In the genomic region with DNA sequence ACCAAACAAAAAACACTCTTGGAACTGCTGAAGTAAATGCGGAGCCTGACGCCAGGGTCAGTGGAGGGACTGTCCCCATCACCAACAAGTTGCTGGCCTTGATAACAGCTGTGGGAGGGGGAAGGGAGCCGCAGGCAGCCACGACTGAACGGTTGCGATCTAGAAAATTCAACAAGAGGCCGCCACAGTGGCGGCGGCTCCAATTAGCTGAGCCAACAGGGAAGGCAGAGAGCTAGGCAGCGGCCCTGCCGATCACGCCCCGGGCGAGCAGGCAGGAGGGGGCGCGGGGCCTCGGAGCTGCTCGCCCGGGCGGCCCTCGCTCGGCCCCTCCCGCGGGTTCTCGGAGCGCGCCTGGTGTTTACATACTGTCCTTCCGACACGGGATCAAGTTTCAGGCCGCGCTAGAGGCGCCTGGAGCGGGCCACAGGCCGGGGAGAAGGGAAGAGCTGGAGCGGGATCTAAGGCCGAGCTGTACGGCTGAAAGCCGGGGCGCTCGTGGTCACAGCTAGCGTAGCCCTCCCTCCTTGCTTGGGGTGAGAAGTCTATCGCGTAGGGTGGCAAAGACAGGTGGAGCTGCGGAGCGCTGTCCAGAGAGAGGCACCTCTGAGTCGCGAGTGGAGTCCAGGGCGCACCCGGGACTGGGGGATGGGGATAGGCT, we compare ENCODE assay signal across 8 mouse cellular contexts. TPM values are rescaled to one million over a fixed set of nuclear protein-coding genes. Genes with fewer than 3 reads are reported as not detected.
A peak's percentile ranks its signal among the peaks of the same experiment; 100 is the strongest.
DNase-seq lines count a peak whose midpoint lies in the region; TF ChIP-seq lines count a peak whose summit lies in the region.

No protein-coding gene starts in this region.

- H3K9me3 ChIP-seq in midbrain, embryonic 10.5 days (replicated peaks), result no peaks in the 10 kb centered on the region

- WGBS in bone marrow, adult 2 months, result 4% methylated on average over 49 of the region's 49 CpGs
- 2% methylated on average over 49 of the region's 49 CpGs for WGBS in heart, adult 2 months
- WGBS in midbrain, embryonic 10.5 days, result 2% methylated on average over 49 of the region's 49 CpGs

- no peaks in the 10 kb centered on the region for H3K79me2 ChIP-seq in heart, adult 2 months (replicated peaks; ENCODE audit: control insufficient read depth, insufficient read depth, low read length)

- no peaks in the 10 kb centered on the region for H3K27me3 ChIP-seq in heart, adult 2 months (ENCODE audit: control insufficient read depth, insufficient read depth, low read length)
- peaks cover 100% of the 10 kb centered on the region for H3K27me3 ChIP-seq in midbrain, embryonic 10.5 days (ENCODE audit: low read depth, poor library complexity, severe bottlenecking)

- TF ChIP-seq CTCF in bone marrow, adult 2 months (IDR thresholded peaks at IDR 0.05; ENCODE audit: control insufficient read depth, insufficient read depth, low read length), result no peak
- TF ChIP-seq CTCF in heart, adult 2 months (IDR thresholded peaks at IDR 0.05), result peak; percentile 27; the same call in 1 of the 2 replicates

- TF ChIP-seq EP300 in heart, adult 2 months (IDR thresholded peaks at IDR 0.05; ENCODE audit: insufficient read depth, low read depth, low read length), result no peak

- no peak for TF ChIP-seq POLR2A in bone marrow, adult 2 months (IDR thresholded peaks at IDR 0.05; ENCODE audit: borderline replicate concordance, control insufficient read depth, low read depth, low read length)
- no peak for TF ChIP-seq POLR2A in heart, adult 2 months (IDR thresholded peaks at IDR 0.05; ENCODE audit: insufficient read depth, low read depth, low read length)

- no peaks in the 10 kb centered on the region for H3K36me3 ChIP-seq in heart, adult 2 months (ENCODE audit: control insufficient read depth, insufficient read depth, low read length)
- no peaks in the 10 kb centered on the region for H3K36me3 ChIP-seq in midbrain, embryonic 10.5 days

- H3K9ac ChIP-seq in heart, adult 2 months (ENCODE audit: low read depth, low read length), result peak overlapping the region; percentile 75

- H3K4me3 ChIP-seq in bone marrow, adult 2 months (replicated peaks; ENCODE audit: control insufficient read depth, low read depth, low read length), result peak overlapping the region; percentile 25
- peak overlapping the region; percentile 35; the same call in 1 of the 2 replicates for H3K4me3 ChIP-seq in heart, adult 2 months
- H3K4me3 ChIP-seq in midbrain, embryonic 10.5 days, result peak overlapping the region; percentile 53

- peak overlapping the region; percentile 55; the same call in 1 of the 2 replicates for H3K27ac ChIP-seq in bone marrow, adult 2 months (ENCODE audit: control insufficient read depth, insufficient read depth, low read depth, low read length, poor library complexity)
- H3K27ac ChIP-seq in heart, adult 2 months, result peak overlapping the region; percentile 79
- H3K27ac ChIP-seq in midbrain, embryonic 10.5 days (replicated peaks), result peak overlapping the region; percentile 88

- peaks cover 4% of the 10 kb centered on the region for H3K4me1 ChIP-seq in bone marrow, adult 2 months (ENCODE audit: control insufficient read depth, insufficient read depth, low read length)
- peaks cover 6% of the 10 kb centered on the region for H3K4me1 ChIP-seq in heart, adult 2 months (ENCODE audit: control insufficient read depth, insufficient read depth, low read length)
- H3K4me1 ChIP-seq in midbrain, embryonic 10.5 days, result peaks cover 77% of the 10 kb centered on the region

- intact Hi-C loops in heart, adult 2 months (cut with DNase I), result no loop called here

- DNase-seq in embryo, embryonic 10 days (ENCODE audit: low spot score), result peak; percentile 77
- DNase-seq in embryo, embryonic 10.5 days (ENCODE audit: low spot score), result no peak
- peak; percentile 71 for DNase-seq in heart, adult 2 months
- DNase-seq in kidney, postnatal 10 days, result peak; percentile 78
- peak; percentile 72 for DNase-seq in midbrain, embryonic 10.5 days (ENCODE audit: low spot score)
- peak; percentile 34 for DNase-seq in thymus, postnatal 0 days (ENCODE audit: low spot score)
- no peak for DNase-seq in right cerebral cortex, adult 2 months (ENCODE audit: low spot score in 2 of 2)

RNA-seq across cellular contexts. Expression of gene Bcor, which starts 26.8 kb away (rescaled TPM):
- polyA plus RNA-seq in bone marrow, adult 2 months (2011; ENCODE audit: insufficient read depth, insufficient read length, low replicate concordance, missing spikeins), result 9.0 and 13.6 TPM in 2 replicates
- total RNA-seq in heart, adult 2 months (2021), result 10 to 100 TPM; 18.0 to 22.4 TPM
- 11.2 and 15.3 TPM in 2 replicates for polyA plus RNA-seq in heart, adult 2 months (2012; rRNA removed)
- 17.9 and 22.4 TPM in 2 replicates for polyA plus RNA-seq in midbrain, embryonic 10.5 days (2016; fragmentation: Nextera tagmentation; extraction: Ambion mirVana)
- 14.1 and 14.2 TPM in 2 replicates for polyA plus RNA-seq in thymus, postnatal 0 days (2015; fragmentation: Nextera tagmentation; extraction: Ambion mirVana)

Comparison
In these comparisons a context has a peak if more than half of its experiments do, and no peak if none do; other contexts are left out.
1. DNase-seq: peak in embryo, embryonic 10 days (single experiment), heart, adult 2 months (2 of 2), kidney, postnatal 10 days (single experiment), midbrain, embryonic 10.5 days (single experiment) and thymus, postnatal 0 days (single experiment); none in embryo, embryonic 10.5 days (single experiment) and right cerebral cortex, adult 2 months (0 of 2).
2. Peak in every context shown above with its lines, with median percentiles within 50 percentile points of each other: H3K27ac ChIP-seq and H3K4me3 ChIP-seq.